Mouse (Mus musculus): ENCODE data around the gene Camta1.

Camta1 gene

DNA sequence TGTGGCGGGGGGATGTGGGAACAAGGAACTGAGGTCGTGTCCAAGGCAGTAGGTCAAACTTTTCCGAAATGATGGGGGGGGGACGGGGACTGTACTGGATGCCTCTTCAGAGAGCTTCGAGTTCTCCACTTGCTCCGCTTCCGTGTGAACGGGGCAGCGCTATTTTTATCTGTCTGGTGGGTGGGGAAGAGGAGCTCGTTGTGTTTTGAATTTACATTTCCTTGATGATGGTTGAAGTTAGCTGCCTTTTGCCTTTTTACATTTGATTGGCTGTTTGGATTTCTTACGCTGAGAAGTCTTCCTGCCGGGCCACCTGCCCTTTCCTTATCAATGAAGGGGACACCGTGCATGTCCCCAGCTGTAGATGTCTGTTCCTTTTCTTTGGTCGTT lies 923.6 kb downstream of the Camta1 start:
- no peak for DNase-seq (ENCODE audit: low read depth, low spot score)

DNA sequence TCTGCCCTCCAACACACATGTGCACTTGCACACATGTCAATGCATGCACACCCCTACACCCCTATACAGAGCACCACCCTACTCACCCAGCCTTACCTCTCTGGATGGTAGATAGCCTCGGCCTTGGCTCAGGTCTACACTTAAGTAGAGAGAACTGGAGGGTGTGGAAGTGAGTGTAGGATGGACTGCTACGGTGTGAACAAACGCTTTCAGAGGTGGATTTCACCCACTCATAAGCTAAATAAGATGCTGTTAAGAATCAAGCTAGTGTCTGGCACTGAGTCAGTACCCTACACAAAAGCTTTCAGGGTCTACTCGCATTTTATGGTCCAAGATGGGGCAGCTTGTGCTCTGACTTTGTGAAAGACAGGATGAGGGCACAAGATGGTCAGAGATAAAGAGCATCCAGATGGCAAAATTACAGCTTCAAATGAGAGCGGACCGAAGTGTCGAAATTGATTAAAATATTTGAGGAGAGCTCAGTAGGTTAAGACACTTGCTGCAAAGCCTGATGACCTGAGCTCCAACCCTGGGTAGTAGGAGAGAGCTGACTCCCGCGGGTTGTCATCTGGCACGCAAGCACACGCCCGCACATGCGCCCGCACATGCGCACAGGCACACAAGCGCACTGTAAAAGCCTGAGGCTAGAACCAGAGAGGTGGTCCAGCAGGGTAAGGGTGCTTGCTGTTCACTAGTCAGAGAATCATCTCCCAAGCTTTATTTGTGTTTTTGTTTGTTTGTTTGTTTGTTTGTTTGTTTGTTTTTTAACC lies 924.2 kb downstream of the Camta1 start:
- DNase-seq (ENCODE audit: low read depth, low spot score): no peak

DNA sequence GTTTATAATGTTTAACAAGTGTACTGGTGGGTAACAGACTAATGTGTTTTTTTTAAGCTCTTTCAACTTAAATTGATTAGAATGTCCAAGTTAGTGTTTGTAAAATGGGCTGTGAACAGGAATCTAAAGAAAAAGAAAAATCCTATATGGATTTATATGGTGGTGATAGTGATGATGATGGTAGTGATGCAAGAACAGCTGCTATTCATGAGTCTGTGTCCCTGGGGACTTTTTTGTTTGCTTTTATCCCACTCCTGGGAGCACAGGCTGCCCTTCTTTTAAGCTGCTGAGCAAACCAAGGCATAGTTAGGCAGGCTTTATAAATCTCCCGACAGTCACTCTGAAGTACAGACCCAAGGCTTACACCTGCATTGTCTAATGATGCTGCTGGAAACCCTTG lies 928.2 kb downstream of the Camta1 start:
- DNase-seq (ENCODE audit: low read depth, low spot score): no peak

DNA sequence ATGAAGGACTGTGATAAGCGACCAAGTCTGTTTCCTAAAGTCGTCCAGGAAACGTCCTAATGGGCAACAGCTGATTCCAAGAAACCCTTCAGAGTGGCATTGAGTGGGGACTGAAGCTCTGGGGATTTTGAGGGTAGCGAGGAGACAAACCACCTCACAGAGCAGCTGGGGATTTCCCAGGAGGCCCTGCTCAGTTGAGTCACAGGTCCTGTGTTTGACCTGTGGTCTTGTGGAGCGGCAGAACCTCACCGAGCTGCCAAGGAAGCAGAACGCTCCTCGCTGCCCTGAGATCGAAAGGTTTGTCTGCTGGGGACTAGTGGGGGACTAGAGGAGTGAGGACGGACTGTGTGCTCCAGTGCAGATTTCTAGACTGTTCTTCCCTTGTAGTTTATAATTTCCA lies 933.9 kb downstream of the Camta1 start:
- DNase-seq (ENCODE audit: low read depth, low spot score): peak; percentile 45

DNA sequence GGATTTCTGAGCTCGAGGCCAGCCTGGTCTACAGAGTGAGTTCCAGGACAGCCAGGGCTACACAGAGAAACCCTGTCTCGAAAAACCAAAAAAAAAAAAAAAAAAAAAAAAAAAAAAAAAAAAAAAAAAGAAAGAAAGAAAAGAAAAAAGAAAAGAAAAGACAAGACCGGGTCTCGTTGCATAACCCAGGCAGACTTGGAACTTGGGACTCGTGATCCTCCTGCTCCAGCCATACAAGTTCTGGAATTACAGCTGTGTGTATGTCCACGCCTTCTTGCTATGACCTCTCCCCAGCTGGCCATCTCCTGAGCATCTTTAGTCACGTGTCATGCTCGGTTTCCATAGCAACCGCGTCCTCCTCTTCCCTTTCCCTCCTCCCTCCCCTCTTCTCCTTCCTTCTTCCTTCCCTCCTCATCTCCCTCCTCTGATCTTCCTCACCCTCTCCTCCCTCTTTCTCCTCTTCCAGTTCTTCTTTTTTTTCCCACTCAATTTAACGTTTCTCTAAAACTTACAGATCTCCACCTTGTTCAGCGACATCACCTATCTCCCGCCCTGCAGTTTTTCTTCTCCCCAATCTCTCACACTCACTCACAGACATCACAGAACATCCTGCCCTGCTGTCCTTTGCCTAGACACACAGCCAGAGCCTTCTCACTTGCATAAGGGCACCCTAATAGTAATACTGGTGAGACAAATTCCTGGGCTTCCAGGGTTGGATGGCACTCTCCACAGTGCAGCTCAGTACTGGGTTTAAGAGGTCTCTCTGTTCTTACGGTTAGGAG lies 934.6 kb downstream of the Camta1 start:
- peak; percentile 28 for DNase-seq (ENCODE audit: low read depth, low spot score)

DNA sequence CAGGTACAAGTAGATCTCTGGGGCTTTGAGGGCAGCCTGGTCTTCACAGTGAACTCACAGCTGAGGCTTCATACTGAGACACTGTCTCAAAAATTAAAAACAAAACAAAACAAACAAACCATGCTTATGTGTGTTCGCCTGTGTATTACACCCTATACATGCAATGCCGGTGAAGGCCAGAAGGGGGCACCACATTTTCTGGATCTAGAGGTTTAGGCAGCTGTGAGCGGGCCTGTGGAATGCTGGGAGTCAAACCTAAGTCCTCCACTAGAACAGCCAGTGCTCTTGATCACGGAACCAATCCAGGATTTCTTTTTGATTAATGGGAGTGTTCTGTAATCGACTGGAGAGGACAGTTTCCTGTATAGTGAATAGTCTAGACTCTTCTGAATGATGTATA lies 935.8 kb downstream of the Camta1 start:
- peak; percentile 71 for DNase-seq (ENCODE audit: low read depth, low spot score)

DNA sequence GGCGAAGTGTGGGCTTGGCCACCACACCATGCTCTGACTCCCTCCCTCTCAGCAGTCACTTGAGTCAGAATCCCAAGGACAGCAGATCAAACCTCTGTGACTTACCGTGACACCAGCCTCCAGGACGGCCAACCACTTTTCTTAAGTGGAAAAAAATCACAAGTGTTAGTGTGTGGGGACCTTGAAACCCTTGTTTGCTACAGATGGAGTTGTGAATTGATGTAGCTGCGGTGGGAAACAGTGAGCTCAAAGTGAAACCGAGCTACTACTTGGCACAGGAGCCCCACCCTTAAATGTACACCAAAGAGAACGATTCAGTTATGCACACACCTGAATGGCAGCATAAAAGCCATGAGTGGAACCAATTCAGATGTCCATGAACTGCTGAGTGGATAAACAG lies 936.7 kb downstream of the Camta1 start:
- DNase-seq (ENCODE audit: low read depth, low spot score): no peak

DNA sequence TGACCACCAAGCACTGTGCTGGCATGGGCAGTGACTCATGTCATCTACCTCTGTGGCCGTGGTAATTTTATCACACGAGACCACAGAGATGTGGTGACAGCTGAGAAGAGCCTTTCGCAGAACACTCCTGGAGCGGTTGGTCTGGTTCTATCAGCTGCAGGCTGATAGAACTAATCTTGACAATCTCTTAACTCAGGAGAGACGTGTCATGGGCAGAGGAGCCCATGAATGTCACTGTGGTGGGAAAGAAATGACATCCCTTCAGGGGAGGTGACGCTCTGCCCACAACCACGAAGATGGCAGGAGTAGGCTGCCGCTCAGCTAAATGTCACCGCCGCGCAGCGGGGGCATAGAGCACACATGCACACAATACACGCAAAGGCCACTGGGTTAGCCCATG lies 937.4 kb downstream of the Camta1 start:
- DNase-seq (ENCODE audit: low read depth, low spot score): no peak

DNA sequence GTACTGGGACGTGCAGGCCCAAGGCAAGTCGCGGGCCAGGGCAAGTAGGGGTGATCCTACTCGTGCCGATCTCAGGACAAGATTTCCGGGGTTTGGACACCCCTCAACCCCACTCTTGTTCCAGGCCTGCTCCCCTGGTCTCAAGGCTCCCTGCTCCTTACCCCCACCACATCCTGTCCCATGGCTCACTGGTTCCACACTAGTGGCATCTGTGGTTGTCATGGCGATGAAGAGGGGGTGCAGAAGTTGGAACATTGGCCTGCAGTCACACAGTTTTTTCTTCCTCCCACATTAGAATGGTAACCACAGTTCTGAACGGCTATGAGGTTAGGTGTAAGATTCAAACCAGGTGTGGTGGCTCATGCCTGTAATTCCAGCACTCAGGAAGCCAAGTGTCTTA lies 940.5 kb downstream of the Camta1 start:
- no peak for DNase-seq (ENCODE audit: low read depth, low spot score)

DNA sequence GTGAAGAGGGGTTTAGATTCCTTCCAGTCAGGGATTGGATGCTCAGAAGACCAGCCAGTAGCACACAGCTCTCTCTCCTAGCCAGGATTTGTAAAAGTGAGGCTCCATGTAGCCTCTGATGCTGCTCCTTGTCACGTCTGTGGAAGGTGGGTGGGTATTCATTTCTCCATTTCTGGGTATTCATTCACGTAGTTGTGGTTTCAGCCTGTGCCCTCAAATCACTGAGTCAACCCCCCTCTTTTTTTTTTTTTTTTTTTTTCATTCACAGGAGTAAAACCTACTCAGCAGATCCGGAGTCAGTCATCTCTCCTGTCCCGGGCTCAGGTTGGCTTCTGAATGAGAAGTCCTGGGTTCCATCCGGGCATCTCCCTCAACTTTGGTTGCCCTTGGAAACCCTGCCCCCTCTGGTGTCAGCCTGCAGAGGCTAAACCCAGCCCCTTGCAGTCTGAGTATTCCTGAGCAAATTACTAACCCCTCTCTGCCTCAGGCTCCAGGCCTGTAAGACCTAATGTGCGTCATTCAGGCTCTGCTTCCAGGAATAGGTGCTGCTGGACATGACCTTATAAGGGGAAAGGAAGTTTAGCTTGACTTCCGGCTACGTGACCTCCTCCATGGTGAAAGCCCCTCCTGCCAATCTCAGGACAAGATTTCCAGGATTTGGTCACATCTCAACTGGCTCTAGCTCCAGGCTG lies 944.2 kb downstream of the Camta1 start:
- DNase-seq (ENCODE audit: low read depth, low spot score): no peak

DNA sequence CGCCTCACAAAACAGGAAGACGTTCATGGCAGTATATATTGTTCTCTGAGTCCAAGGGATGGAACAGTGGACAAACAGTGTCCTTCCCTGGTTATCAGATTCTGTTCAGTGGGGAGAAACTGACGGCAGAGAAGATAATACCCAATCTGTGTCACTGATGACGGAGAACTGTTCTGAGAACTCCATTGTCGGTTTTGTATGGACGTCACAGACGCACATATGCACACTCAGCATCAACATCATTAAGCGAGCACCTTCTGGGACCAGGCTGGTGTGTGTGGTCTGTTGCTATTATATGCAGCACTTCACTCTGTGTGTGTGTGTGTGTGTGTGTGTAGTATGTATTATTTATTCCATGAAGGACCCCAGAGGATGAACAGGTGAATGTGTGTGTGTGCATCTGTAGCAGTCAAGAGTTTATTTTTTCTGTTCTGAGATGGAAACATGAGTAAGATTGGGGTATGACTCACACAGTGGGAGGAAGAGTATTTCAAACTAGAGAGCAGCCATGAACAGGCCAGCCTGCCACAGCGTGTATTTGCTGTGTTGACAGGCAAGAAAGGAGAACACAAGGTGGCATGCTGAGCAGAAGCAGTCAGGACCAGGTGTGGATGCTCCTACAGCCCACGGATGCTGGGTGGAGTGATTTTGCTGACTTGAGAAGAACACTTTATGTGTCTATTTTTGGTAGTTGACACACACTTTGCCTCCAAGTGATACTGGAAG lies 946.3 kb downstream of the Camta1 start:
- peak; percentile 55 for DNase-seq (ENCODE audit: low read depth, low spot score)

DNA sequence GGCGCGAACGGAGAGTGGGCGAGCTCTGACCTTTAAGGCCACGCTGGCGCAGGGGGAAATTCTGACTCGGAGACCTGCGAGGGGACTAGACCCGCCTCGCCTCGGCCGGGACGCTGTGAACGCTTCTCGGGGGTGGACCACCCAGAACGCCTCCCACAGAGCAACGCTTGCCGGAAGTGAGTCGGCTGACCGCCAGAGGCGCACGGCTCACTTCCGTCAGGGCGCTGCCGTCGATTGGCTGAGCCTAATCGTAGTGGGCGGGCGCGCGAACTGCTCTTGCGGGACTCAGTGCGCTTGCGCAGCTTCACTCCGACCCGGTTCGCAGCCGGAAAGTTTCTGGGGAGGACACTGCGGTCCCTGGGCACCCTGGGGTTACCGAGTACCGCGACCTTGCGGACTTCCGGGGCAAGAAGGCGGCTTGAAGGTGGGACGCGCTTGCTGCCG lies 947.4 kb downstream of the Camta1 start, which contains the start of the genes Park7 and Tnfrsf9:
Gene Park7 (minus strand): TSS at position 148 of the 444 bp plus-strand sequence.
Gene Tnfrsf9 (plus strand): TSS at position 273 of the 444 bp plus-strand sequence.
- DNase-seq (ENCODE audit: low read depth, low spot score): peak; percentile 99

DNA sequence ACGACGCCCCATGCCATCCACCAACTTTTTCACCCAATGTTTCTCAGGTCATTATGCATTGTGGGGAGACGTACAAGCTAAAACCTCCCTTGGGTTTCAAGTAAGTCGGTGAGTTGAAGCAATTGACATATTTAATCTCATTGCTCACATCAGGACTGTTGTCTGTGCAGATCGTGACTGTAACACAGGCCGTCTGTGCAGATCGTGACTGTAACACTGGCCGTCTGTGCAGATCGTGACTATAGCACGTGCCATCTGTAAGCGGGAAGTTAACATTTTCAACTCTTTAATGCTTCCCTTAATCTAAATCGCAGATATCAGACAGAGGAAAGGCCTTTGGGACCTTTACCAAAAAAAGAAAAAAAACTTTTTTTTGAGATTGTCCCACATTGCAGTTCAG lies 947.9 kb downstream of the Camta1 start:
- no peak for DNase-seq (ENCODE audit: low read depth, low spot score)

DNA sequence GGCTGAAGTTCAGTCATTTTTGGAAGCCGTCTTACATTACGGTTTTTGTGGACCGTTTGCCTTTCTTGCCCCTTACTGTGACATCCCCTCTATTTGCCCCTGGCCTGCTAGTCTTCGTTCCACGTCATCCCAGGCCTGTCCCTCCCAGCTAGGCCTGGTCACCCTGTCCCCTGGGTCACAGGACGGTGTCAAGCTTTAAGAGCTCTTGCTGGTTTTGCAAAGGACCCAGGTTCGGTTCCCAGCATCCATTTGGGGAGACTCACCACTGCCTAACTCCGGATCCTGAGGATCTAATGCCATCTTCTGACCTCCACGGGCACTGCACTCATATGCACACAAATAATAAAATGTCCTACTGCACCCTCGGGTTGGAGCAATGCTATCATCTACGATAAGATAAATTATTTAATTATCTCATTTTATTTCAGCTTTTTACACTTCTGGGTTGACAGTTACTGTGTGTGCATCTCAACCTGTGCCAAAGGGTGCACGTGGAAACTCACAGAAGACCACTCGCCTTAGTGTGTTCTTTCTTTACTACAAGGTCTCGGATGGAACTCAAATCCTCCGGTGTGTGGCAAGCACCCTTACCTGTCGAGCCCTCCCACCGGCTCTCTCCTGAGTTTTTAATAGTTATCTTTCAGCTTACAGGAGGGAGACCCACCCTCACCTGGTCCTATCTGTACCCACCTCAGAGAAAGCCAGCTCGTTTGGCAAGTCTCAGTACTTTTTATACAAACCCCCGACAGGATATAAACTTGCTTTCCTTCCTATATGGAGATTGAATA lies 951.3 kb downstream of the Camta1 start:
- no peak for DNase-seq (ENCODE audit: low read depth, low spot score)

DNA sequence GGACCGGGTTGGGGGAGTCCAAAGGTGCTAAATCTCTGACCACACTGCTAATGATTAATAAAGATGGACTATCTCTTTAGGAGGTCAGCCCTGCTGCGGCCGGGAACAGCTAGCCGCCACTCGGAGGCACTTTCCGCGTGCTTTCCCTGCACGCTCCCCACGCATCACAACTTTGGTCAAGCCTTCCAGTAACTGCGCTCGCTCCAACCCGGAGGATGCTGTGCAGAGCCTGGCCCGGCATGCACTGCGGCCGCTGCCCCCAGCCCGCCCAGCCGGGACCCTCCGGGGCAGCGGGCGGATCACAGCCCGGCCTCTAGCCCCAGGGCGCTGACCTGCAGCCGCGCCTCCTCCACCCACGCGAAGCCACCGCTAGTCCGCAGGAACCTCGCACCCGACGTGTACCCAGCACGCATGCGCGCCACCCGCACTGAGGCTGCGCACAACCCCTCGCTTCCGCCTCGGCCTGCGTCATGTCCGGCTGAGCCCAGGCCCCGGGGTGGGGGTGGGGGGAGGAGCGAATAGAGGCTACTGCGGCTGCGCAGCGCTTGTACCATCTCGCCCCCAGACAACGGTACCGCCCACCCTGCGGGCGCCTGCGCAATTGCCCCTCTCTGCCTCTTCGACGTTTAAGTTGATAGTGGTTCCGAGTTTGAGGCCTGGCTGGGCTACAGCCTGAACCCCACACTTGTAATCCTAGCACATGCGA lies 952.1 kb downstream of the Camta1 start:
- peak; percentile 99 for DNase-seq (ENCODE audit: low read depth, low spot score)

DNA sequence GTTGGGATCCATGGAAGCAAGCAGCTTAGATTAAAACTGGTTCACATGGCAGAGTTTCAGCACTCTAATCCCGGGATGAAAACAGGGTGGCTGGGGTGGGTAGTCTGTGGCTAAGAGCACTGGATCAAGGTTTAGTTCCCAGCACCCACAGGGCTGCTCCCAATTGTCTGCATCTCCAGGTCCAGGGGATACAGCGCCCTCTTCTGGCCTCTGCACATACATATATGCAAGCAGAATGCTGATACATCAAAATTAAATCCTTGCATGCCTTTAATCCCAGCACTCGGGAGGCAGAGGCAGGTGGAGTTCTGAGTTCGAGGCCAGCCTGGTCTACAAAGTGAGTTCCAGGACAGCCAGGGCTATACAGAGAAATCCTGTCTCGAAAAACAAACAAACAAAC lies 953.2 kb downstream of the Camta1 start:
- DNase-seq (ENCODE audit: low read depth, low spot score): peak; percentile 63

DNA sequence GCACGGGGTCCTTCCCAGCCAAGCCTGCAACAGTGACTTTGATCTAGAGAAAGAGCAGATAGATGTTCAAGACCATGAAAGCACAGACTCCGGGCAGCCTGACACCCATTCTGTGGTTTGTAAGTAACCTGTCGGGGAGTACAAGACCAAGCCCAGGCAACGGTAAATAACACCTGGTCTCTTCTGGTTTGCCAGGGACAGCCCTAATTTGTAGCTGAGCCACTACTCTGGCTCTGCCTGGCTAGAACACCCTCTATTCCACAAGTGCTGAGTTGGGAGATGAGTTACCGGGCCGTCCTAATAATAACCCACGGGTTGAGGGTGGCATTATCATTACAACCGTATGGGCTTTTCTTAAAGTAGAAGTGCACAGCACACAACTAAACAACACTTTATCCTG lies 954.6 kb downstream of the Camta1 start:
- DNase-seq (ENCODE audit: low read depth, low spot score): no peak

DNA sequence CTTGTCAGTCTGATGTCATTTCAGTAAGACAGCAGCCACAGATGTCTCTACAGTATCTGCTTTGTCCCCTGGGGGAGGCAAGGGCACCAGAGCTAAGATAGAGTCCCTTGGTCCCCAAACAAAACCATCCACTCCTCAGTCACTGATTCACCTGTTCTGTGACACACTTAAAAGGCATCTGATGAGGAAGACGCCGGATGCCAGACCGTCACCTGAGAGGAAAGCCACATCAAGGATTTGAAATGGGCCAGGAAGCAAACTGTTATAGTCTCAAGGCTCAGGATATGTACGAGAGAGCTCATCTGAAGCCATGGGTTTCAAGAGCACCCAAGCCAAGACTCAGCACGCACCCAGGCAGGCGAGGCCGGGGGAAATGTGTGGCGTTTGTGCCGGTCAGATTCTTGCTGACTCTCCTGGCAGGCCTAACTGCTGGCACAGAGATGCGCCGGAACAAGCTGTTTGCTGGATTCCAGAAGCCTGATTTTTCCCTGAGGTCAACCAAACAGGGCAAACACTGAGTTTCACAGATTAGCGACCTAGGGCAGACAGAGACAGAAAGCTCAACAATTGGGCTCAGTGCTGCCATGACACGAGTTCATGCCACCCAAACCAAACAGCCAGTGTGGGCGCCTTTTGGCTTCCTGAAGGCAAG lies 958.5 kb downstream of the Camta1 start:
- no peak for DNase-seq (ENCODE audit: low read depth, low spot score)

DNA sequence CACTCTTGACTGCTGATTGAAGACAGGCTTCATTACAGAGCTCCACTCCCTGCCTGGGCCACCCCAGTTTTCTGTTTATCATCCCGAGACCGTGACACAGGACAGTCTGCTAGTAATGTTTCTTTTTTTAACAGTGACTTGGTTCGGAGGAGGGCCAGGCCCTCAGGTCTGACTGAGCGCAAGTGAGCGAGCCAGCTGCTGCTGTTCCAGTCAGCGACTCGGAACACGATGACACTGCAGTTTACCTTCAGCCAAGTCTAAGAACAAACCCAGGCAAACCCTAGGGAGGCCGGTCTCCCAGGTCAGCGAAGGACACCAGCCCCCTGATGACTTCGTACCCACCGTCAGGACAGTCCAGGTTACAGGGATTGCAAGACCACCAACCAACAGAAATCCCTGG lies 959.6 kb downstream of the Camta1 start:
- DNase-seq (ENCODE audit: low read depth, low spot score): no peak

DNA sequence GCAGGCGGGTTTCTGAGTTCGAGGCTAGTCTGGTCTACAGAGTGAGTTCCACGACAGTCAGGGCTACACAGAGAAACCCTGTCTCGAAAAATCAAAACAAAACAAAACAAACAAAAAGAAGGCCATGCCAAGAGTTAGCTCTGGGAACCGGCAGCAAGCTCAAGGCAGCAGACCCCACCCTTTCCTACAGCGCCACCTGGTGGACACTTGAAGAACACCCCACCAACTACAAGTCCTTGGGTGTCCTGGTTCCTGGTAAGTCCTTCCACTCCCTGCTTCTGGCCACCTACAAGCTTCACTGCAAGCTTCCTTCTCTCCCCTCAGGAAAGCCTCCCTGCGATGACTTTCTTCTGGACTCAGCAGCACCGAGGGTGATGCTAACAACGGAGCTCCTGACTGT lies 960.0 kb downstream of the Camta1 start:
- DNase-seq (ENCODE audit: low read depth, low spot score): peak; percentile 76
